Comparison of ENCODE assay signal across 9 mouse cellular contexts in the genomic region with DNA sequence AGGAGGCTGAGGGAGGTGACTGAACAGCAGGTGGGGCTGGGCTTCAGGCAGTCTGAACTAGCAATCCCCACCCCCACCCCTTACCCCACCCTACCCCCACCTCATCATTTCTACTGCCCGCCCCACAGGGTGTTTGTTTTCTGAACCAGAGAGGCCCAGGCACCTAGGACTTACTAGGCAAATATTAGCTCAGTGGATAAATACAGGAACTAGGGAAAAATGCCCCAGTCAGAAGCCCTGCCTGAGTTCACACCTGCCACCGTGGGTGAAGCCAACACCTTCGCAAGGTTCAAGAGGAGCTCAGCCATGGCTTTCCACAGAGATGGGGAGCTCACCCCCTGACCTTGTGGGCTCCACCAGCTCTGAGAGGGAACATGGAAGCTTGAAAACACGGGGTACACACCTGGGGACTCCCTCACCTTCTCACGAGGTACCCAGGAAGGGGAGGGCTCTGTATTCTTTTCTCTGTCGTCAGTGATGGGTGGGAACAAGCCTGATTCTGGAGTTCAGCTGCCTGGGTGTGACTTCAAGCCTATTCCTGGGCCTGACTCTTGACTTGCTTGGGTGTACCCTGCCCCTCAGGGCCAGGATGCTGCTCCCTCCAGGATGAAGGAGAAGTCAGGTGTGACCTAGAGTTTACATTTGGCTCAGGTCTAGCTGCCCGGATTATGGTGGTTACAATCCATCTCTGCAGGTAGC. TPM values are rescaled to one million over a fixed set of nuclear protein-coding genes. Genes with fewer than 3 reads are reported as not detected.
DNase-seq lines count a peak whose midpoint lies in the region; ATAC-seq lines count a peak whose summit lies in the region.
"Had no signal": no experiment of that assay in that cellular context is flagged by ENCODE, and none has a peak within 500 bp of the region (broad histone marks: within the 10 kb centered on the region; RNA-seq: fewer than 3 reads in every experiment).

A gene (plus strand): TSS at position 285 of the 699 bp plus-strand sequence.

- H3K27me3 ChIP-seq in heart, embryonic 10.5 days (ENCODE audit: insufficient read depth, poor library complexity, severe bottlenecking), result peaks cover 59% of the 10 kb centered on the region
- H3K27me3 ChIP-seq in embryonic facial prominence, embryonic 15.5 days, result no peaks in the 10 kb centered on the region; the same call in 1 of the 2 replicates
- H3K27me3 ChIP-seq in hindbrain, embryonic 14.5 days (ENCODE audit: control insufficient read depth, insufficient read depth, low read length), result no peaks in the 10 kb centered on the region
- H3K27me3 ChIP-seq in midbrain, embryonic 14.5 days (ENCODE audit: control insufficient read depth, insufficient read depth, low read length), result no peaks in the 10 kb centered on the region

- H3K4me2 ChIP-seq in embryonic facial prominence, embryonic 15.5 days (replicated peaks), result no peak within 1 kb of the TSS
- no peak within 1 kb of the TSS for H3K4me2 ChIP-seq in hindbrain, embryonic 14.5 days (replicated peaks)
- H3K4me2 ChIP-seq in midbrain, embryonic 14.5 days (ENCODE audit: low read length), result no peak within 1 kb of the TSS
- H3K4me2 ChIP-seq: heart, embryonic 15.5 days had no signal

- H3K4me1 ChIP-seq in heart, embryonic 10.5 days, result peaks cover 32% of the 10 kb centered on the region
- H3K4me1 ChIP-seq in embryonic facial prominence, embryonic 15.5 days, result peaks cover 20% of the 10 kb centered on the region; the same call in 1 of the 2 replicates
- H3K4me1 ChIP-seq in hindbrain, embryonic 14.5 days (replicated peaks; ENCODE audit: control insufficient read depth, insufficient read depth, low read length), result peaks cover 19% of the 10 kb centered on the region
- peaks cover 16% of the 10 kb centered on the region; the same call in 1 of the 2 replicates for H3K4me1 ChIP-seq in midbrain, embryonic 14.5 days (ENCODE audit: control insufficient read depth, insufficient read depth, low read length)

- H3K9ac ChIP-seq in embryonic facial prominence, embryonic 15.5 days, result no peak within 1 kb of the TSS
- no peak within 1 kb of the TSS for H3K9ac ChIP-seq in hindbrain, embryonic 14.5 days
- H3K9ac ChIP-seq in midbrain, embryonic 14.5 days (replicated peaks; ENCODE audit: low read length), result no peak within 1 kb of the TSS
- H3K9ac ChIP-seq: heart, embryonic 15.5 days had no signal

- 46% methylated on average over 7 of the region's 7 CpGs for WGBS in heart, embryonic 10.5 days
- WGBS in embryonic facial prominence, embryonic 15.5 days, result 34% methylated on average over 7 of the region's 7 CpGs
- 60% methylated on average over 7 of the region's 7 CpGs for WGBS in hindbrain, embryonic 14.5 days
- 61% methylated on average over 7 of the region's 7 CpGs for WGBS in midbrain, embryonic 14.5 days

- no peak for DNase-seq in heart, embryonic 10.5 days (ENCODE audit: low spot score)
- no peak for DNase-seq in heart, adult 11 months
- DNase-seq in hindbrain, embryonic 14.5 days (ENCODE audit: low spot score), result no peak
- DNase-seq in left cerebral cortex, postnatal 14 days (ENCODE audit: low spot score in 2 of 2), result no peak
- DNase-seq in midbrain, embryonic 14.5 days, result no peak
- no peak for DNase-seq in spleen, postnatal 4 days (ENCODE audit: low spot score in 2 of 2)
- no peak for DNase-seq in right cerebral cortex, postnatal 36 days (ENCODE audit: low spot score in 2 of 2)

- no peaks in the 10 kb centered on the region for H3K36me3 ChIP-seq in heart, embryonic 10.5 days
- no peaks in the 10 kb centered on the region for H3K36me3 ChIP-seq in embryonic facial prominence, embryonic 15.5 days
- no peaks in the 10 kb centered on the region for H3K36me3 ChIP-seq in hindbrain, embryonic 14.5 days (replicated peaks; ENCODE audit: control insufficient read depth, insufficient read depth)
- no peaks in the 10 kb centered on the region for H3K36me3 ChIP-seq in midbrain, embryonic 14.5 days (ENCODE audit: control insufficient read depth, insufficient read depth, low read length)
- H3K36me3 ChIP-seq: heart, embryonic 15.5 days had no signal

- no peak for ATAC-seq in embryonic facial prominence, embryonic 15.5 days (ENCODE audit: insufficient number of reproducible peaks, low FRiP score, low TSS enrichment, low read depth)
- no peak for ATAC-seq in hindbrain, embryonic 14.5 days (ENCODE audit: low FRiP score)
- ATAC-seq in midbrain, embryonic 14.5 days (ENCODE audit: low FRiP score, low TSS enrichment), result no peak

- H3K9me3 ChIP-seq in heart, embryonic 10.5 days, result no peaks in the 10 kb centered on the region
- H3K9me3 ChIP-seq in embryonic facial prominence, embryonic 15.5 days (replicated peaks), result no peaks in the 10 kb centered on the region
- no peaks in the 10 kb centered on the region for H3K9me3 ChIP-seq in hindbrain, embryonic 14.5 days (ENCODE audit: control insufficient read depth, low read length)
- no peaks in the 10 kb centered on the region for H3K9me3 ChIP-seq in midbrain, embryonic 14.5 days (ENCODE audit: control insufficient read depth, low read length)
- H3K9me3 ChIP-seq: heart, embryonic 15.5 days had no signal

- intact Hi-C loops in left cerebral cortex, postnatal 14 days (cut with DNase I), result no loop called here

- no peak within 1 kb of the TSS for H3K4me3 ChIP-seq in heart, embryonic 10.5 days
- H3K4me3 ChIP-seq in embryonic facial prominence, embryonic 15.5 days (replicated peaks), result no peak within 1 kb of the TSS
- H3K4me3 ChIP-seq in hindbrain, embryonic 14.5 days (replicated peaks; ENCODE audit: low read length), result no peak within 1 kb of the TSS
- H3K4me3 ChIP-seq in midbrain, embryonic 14.5 days (replicated peaks; ENCODE audit: low read depth, low read length), result no peak within 1 kb of the TSS
- H3K4me3 ChIP-seq: heart, embryonic 15.5 days had no signal

- H3K27ac ChIP-seq in heart, embryonic 10.5 days, result no peak within 1 kb of the TSS
- H3K27ac ChIP-seq in embryonic facial prominence, embryonic 15.5 days (replicated peaks), result 0 out of 2 replicates have a peak within 1 kb of the TSS, but pooled peaks have one; percentile 35
- H3K27ac ChIP-seq in hindbrain, embryonic 14.5 days, result no peak within 1 kb of the TSS
- no peak within 1 kb of the TSS for H3K27ac ChIP-seq in midbrain, embryonic 14.5 days (replicated peaks; ENCODE audit: low read depth, low read length)
- H3K27ac ChIP-seq: heart, embryonic 15.5 days had no signal

RNA-seq across cellular contexts. Expression of the gene that starts here (rescaled TPM):
- 9.0 and 16.6 TPM in 2 replicates for polyA plus RNA-seq in heart, embryonic 10.5 days (2016; fragmentation: Nextera tagmentation; extraction: Ambion mirVana)
- polyA plus RNA-seq in embryonic facial prominence, embryonic 15.5 days (2015; fragmentation: Nextera tagmentation; extraction: Ambion mirVana), result 29.9 and 31.9 TPM in 2 replicates
- polyA plus RNA-seq in hindbrain, embryonic 14.5 days (2014; fragmentation: Nextera tagmentation; extraction: Ambion mirVana), result 115 and 123 TPM in 2 replicates
- 100 to 1,000 TPM in 1 of 2 experiments, 10 to 100 TPM in 1; 93.3 to 110 TPM for total RNA-seq in left cerebral cortex, postnatal 14 days (2021)
- 112 and 165 TPM in 2 replicates for polyA plus RNA-seq in midbrain, embryonic 14.5 days (2014; fragmentation: Nextera tagmentation; extraction: Ambion mirVana)
